8 mouse cellular contexts compared by ENCODE assay signal in genomic region chr4:88757628-88758031, GRCm38 (mm10). TPM values are rescaled to one million over a fixed set of nuclear protein-coding genes. Genes with fewer than 3 reads are reported as not detected.
DNase-seq lines count a peak whose midpoint lies in the region; ATAC-seq and TF ChIP-seq lines count a peak whose summit lies in the region.
"Not testable (repeated sequence)": the region's sequence is repeated elsewhere in the genome, so short reads cannot be mapped to it uniquely, and the experiment has no call there.

No protein-coding gene starts in this region.

- H3K4me1 ChIP-seq in forebrain, postnatal 0 days (ENCODE audit: insufficient read depth); liver, embryonic 11.5 days (replicated peaks; ENCODE audit: control insufficient read depth, insufficient read depth, low read length): not testable (repeated sequence)

- peak overlapping the region; percentile 75 for H3K4me2 ChIP-seq in forebrain, postnatal 0 days (ENCODE audit: low read depth)
- H3K4me2 ChIP-seq in liver, embryonic 11.5 days = peak overlapping the region; percentile 75

- H3K4me3 ChIP-seq in forebrain, postnatal 0 days (ENCODE audit: low read depth, low read length) = peak overlapping the region; percentile 40
- H3K4me3 ChIP-seq in liver, embryonic 11.5 days (ENCODE audit: low read depth, low read length) = peak overlapping the region; percentile 58

- peak overlapping the region; percentile 39; the same call in 1 of the 2 replicates for H3K9ac ChIP-seq in forebrain, postnatal 0 days
- peak overlapping the region; percentile 71 for H3K9ac ChIP-seq in liver, embryonic 11.5 days (ENCODE audit: low read depth, low read length)

- DNase-seq in cerebellum, adult 8-10 months = peak; percentile 97
- peak; percentile 85 for DNase-seq in forebrain, postnatal 0 days
- peak; percentile 87 to 89 for DNase-seq in heart, postnatal 14 days
- peak; percentile 87 to 89 for DNase-seq in kidney, postnatal 36 days
- peak; percentile 79 for DNase-seq in liver, embryonic 11.5 days (ENCODE audit: low spot score)
- DNase-seq in naive thymus-derived CD4-positive, alpha-beta T cell, adult 2 months (ENCODE audit: low read depth) = peak; percentile 93
- peak; percentile 82 to 95 for DNase-seq in spleen, postnatal 4 days (ENCODE audit: low spot score in 2 of 2)

- H3K36me3 ChIP-seq in forebrain, postnatal 0 days (ENCODE audit: insufficient read depth); liver, embryonic 11.5 days (ENCODE audit: control insufficient read depth, insufficient read depth, low read length): not testable (repeated sequence)

- WGBS in forebrain, postnatal 0 days = under 1% methylated on average over 21 of the region's 21 CpGs
- under 1% methylated on average over 16 of the region's 21 CpGs for WGBS in liver, embryonic 11.5 days

- H3K9me3 ChIP-seq in forebrain, postnatal 0 days (ENCODE audit: low read length); liver, embryonic 11.5 days (ENCODE audit: control insufficient read depth, low read length): not testable (repeated sequence)

- TF ChIP-seq CTCF in forebrain, postnatal 0 days (IDR thresholded peaks at IDR 0.05; ENCODE audit: low read depth) = peak; percentile 77

- peak overlapping the region; percentile 35; the same call in 1 of the 2 replicates for H3K27ac ChIP-seq in forebrain, postnatal 0 days (ENCODE audit: low read depth, low read length)
- H3K27ac ChIP-seq in liver, embryonic 11.5 days (ENCODE audit: low read depth, low read length) = peak overlapping the region; percentile 90

- ATAC-seq in CD4-positive, CD25-positive, alpha-beta regulatory T cell, adult 4 months = peak; percentile 100
- peak; percentile 100 for ATAC-seq in forebrain, postnatal 0 days
- peak; percentile 100 for ATAC-seq in liver, embryonic 11.5 days (replicated peaks; ENCODE audit: low FRiP score)

- intact Hi-C loops in heart, postnatal 14 days (cut with DNase I) = not testable (repeated sequence)

- not testable (repeated sequence) for H3K27me3 ChIP-seq in forebrain, postnatal 0 days (ENCODE audit: insufficient read depth, low read length); liver, embryonic 11.5 days (replicated peaks; ENCODE audit: control insufficient read depth, insufficient read depth, low read length)

RNA-seq across cellular contexts. Expression of gene Gm13283, which starts 2.3 kb away (rescaled TPM):
- under 1 TPM in 1 of 2 experiments, not detected in 1; 0.28 TPM for polyA plus RNA-seq in CD4-positive, CD25-positive, alpha-beta regulatory T cell, adult 4 months (2017; shearing (Covaris generic))
- not detected in 2 replicates for total RNA-seq in forebrain, postnatal 0 days (2014; rRNA removed)
- not detected in 2 replicates for polyA plus RNA-seq in forebrain, postnatal 0 days (2015; fragmentation: Nextera tagmentation; extraction: Ambion mirVana)
- not detected for total RNA-seq in heart, postnatal 14 days (2021)
- polyA plus RNA-seq in liver, embryonic 11.5 days (2014; fragmentation: Nextera tagmentation; extraction: Ambion mirVana) = not detected in 2 replicates

RNA-seq across cellular contexts. Expression of gene Gm13271, which starts 3.0 kb away (rescaled TPM):
- polyA plus RNA-seq in CD4-positive, CD25-positive, alpha-beta regulatory T cell, adult 4 months (2017; shearing (Covaris generic)) = not detected
- total RNA-seq in forebrain, postnatal 0 days (2014; rRNA removed) = not detected in 2 replicates
- not detected in 2 replicates for polyA plus RNA-seq in forebrain, postnatal 0 days (2015; fragmentation: Nextera tagmentation; extraction: Ambion mirVana)
- total RNA-seq in heart, postnatal 14 days (2021) = not detected
- not detected in 2 replicates for polyA plus RNA-seq in liver, embryonic 11.5 days (2014; fragmentation: Nextera tagmentation; extraction: Ambion mirVana)

RNA-seq across cellular contexts. Expression of gene Gm13290, which starts 16.0 kb away (rescaled TPM):
- polyA plus RNA-seq in CD4-positive, CD25-positive, alpha-beta regulatory T cell, adult 4 months (2017; shearing (Covaris generic)) = not detected
- total RNA-seq in forebrain, postnatal 0 days (2014; rRNA removed) = not detected in 2 replicates
- polyA plus RNA-seq in forebrain, postnatal 0 days (2015; fragmentation: Nextera tagmentation; extraction: Ambion mirVana) = not detected in 2 replicates
- not detected for total RNA-seq in heart, postnatal 14 days (2021)
- not detected in 2 replicates for polyA plus RNA-seq in liver, embryonic 11.5 days (2014; fragmentation: Nextera tagmentation; extraction: Ambion mirVana)

RNA-seq across cellular contexts. Expression of gene Gm13289, which starts 19.1 kb away (rescaled TPM):
- not detected for polyA plus RNA-seq in CD4-positive, CD25-positive, alpha-beta regulatory T cell, adult 4 months (2017; shearing (Covaris generic))
- not detected in 2 replicates for total RNA-seq in forebrain, postnatal 0 days (2014; rRNA removed)
- not detected in 2 replicates for polyA plus RNA-seq in forebrain, postnatal 0 days (2015; fragmentation: Nextera tagmentation; extraction: Ambion mirVana)
- total RNA-seq in heart, postnatal 14 days (2021) = not detected
- polyA plus RNA-seq in liver, embryonic 11.5 days (2014; fragmentation: Nextera tagmentation; extraction: Ambion mirVana) = not detected in 2 replicates

RNA-seq across cellular contexts. Expression of gene Gm13272, which starts 22.0 kb away (rescaled TPM):
- polyA plus RNA-seq in CD4-positive, CD25-positive, alpha-beta regulatory T cell, adult 4 months (2017; shearing (Covaris generic)) = not detected
- not detected in 2 replicates for total RNA-seq in forebrain, postnatal 0 days (2014; rRNA removed)
- polyA plus RNA-seq in forebrain, postnatal 0 days (2015; fragmentation: Nextera tagmentation; extraction: Ambion mirVana) = not detected in 2 replicates
- total RNA-seq in heart, postnatal 14 days (2021) = not detected
- not detected in 2 replicates for polyA plus RNA-seq in liver, embryonic 11.5 days (2014; fragmentation: Nextera tagmentation; extraction: Ambion mirVana)

Comparison
In these comparisons a context has a peak if more than half of its experiments do, and no peak if none do; other contexts are left out.
1. Peak in every context shown above with its lines: DNase-seq, ATAC-seq, H3K4me3 ChIP-seq and H3K27ac ChIP-seq.